In the genomic region with DNA sequence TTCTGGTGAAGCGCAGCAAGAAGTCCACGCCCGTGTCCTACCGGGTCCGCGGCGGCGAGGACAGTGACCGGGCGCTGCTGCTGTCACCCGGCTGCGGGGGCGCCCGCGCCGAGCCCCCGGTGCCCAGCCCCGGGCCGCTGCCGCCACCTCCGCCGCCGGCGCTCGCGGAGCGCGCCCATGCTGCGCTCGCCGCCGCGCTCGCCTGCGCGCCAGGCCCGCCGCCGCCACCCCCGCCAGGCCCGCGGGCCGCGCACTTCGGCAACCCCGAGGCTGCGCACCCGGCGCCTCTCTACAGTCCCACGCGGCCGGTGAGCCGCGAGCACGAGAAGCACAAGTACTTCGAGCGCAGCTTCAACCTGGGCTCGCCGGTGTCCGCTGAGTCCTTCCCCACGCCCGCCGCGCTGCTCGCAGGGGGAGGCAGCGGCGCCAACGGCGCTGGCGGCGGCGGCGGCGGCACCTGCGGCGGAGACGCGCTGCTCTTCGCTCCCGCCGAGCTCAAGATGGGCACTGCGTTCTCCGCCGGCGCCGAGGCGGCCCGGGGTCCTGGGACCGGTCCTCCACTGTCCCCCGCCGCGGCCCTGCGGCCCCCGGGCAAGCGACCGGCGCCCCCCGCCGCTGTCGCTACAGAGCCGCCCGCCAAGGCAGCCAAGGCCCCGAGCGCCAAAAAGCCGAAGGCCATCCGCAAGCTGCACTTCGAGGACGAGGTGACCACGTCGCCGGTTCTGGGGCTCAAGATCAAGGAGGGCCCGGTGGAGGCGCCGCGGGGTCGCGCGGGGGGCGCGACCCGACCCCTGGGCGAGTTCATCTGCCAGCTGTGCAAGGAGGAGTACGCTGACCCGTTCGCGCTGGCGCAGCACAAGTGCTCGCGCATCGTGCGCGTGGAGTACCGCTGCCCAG, we compare ENCODE assay signal across 8 mouse cellular contexts. TPM values are rescaled to one million over a fixed set of nuclear protein-coding genes. Genes with fewer than 3 reads are reported as not detected.
DNase-seq lines count a peak whose midpoint lies in the region; ATAC-seq lines count a peak whose summit lies in the region.

No protein-coding gene starts in this region.

- no peaks in the 10 kb centered on the region for H3K36me3 ChIP-seq in embryonic facial prominence, embryonic 11.5 days (replicated peaks; ENCODE audit: control insufficient read depth, insufficient read depth, low read depth, low read length)
- H3K36me3 ChIP-seq in hindbrain, embryonic 15.5 days = no peaks in the 10 kb centered on the region
- no peaks in the 10 kb centered on the region for H3K36me3 ChIP-seq in midbrain, embryonic 11.5 days (ENCODE audit: control insufficient read depth, insufficient read depth, low read length)
- no peaks in the 10 kb centered on the region for H3K36me3 ChIP-seq in stomach, embryonic 16.5 days (ENCODE audit: control insufficient read depth, insufficient read depth, low read length)

- H3K27me3 ChIP-seq in embryonic facial prominence, embryonic 11.5 days (ENCODE audit: control insufficient read depth, insufficient read depth, low read length) = peaks cover 76% of the 10 kb centered on the region
- H3K27me3 ChIP-seq in hindbrain, embryonic 15.5 days = peaks cover 29% of the 10 kb centered on the region
- peaks cover 67% of the 10 kb centered on the region for H3K27me3 ChIP-seq in midbrain, embryonic 11.5 days (ENCODE audit: control insufficient read depth, insufficient read depth, low read length)
- peaks cover 83% of the 10 kb centered on the region for H3K27me3 ChIP-seq in stomach, embryonic 16.5 days (ENCODE audit: control insufficient read depth, insufficient read depth, low read length)

- peak overlapping the region; percentile 52 for H3K27ac ChIP-seq in embryonic facial prominence, embryonic 11.5 days (replicated peaks; ENCODE audit: low read depth, low read length)
- peak overlapping the region; percentile 91 for H3K27ac ChIP-seq in hindbrain, embryonic 15.5 days (replicated peaks)
- peak overlapping the region; percentile 94 for H3K27ac ChIP-seq in midbrain, embryonic 11.5 days (ENCODE audit: low read depth, low read length)
- H3K27ac ChIP-seq in stomach, embryonic 16.5 days (ENCODE audit: low read length) = no peak overlapping the region

- H3K9ac ChIP-seq in embryonic facial prominence, embryonic 11.5 days (replicated peaks; ENCODE audit: low read length) = peak overlapping the region; percentile 56
- peak overlapping the region; percentile 76 for H3K9ac ChIP-seq in hindbrain, embryonic 15.5 days
- H3K9ac ChIP-seq in midbrain, embryonic 11.5 days (ENCODE audit: low read length) = peak overlapping the region; percentile 82
- H3K9ac ChIP-seq in stomach, embryonic 16.5 days (ENCODE audit: low read length) = peak overlapping the region; percentile 48

- WGBS in embryonic facial prominence, embryonic 11.5 days = under 1% methylated on average over 116 of the region's 133 CpGs
- WGBS in hindbrain, embryonic 15.5 days = under 1% methylated on average over 110 of the region's 133 CpGs
- under 1% methylated on average over 133 of the region's 133 CpGs for WGBS in midbrain, embryonic 11.5 days
- WGBS in stomach, embryonic 16.5 days = under 1% methylated on average over 91 of the region's 133 CpGs

- DNase-seq in left cerebral cortex, adult 18-20 months (ENCODE audit: low spot score in 2 of 2) = peak; percentile 8 to 29
- DNase-seq in left cerebral cortex, adult 11 months (ENCODE audit: low spot score) = no peak
- peak; percentile 59 for DNase-seq in ZHBTc4 (ENCODE audit: low read depth, low spot score)
- peak; percentile 44 for DNase-seq in embryonic facial prominence, embryonic 11.5 days (ENCODE audit: low spot score)
- peak; percentile 94 for DNase-seq in midbrain, embryonic 11.5 days (ENCODE audit: low spot score, missing footprints)
- no peak for DNase-seq in spleen, postnatal 4 days (ENCODE audit: low spot score in 2 of 2)

- H3K4me2 ChIP-seq in embryonic facial prominence, embryonic 11.5 days (ENCODE audit: low read depth, low read length) = peak overlapping the region; percentile 96
- peak overlapping the region; percentile 87 for H3K4me2 ChIP-seq in hindbrain, embryonic 15.5 days
- H3K4me2 ChIP-seq in midbrain, embryonic 11.5 days = peak overlapping the region; percentile 89
- H3K4me2 ChIP-seq in stomach, embryonic 16.5 days (ENCODE audit: low read depth, low read length) = peak overlapping the region; percentile 96

- ATAC-seq in embryonic facial prominence, embryonic 11.5 days (replicated peaks; ENCODE audit: insufficient number of reproducible peaks, low FRiP score, low TSS enrichment, low read depth) = peak; percentile 1; the same call in 1 of the 2 replicates
- peak; percentile 46 for ATAC-seq in hindbrain, embryonic 15.5 days (ENCODE audit: low FRiP score, low read depth)
- ATAC-seq in midbrain, embryonic 11.5 days (ENCODE audit: low FRiP score) = peak; percentile 0
- ATAC-seq in stomach, embryonic 16.5 days (ENCODE audit: insufficient read depth, low FRiP score) = peak; percentile 23; the same call in 1 of the 2 replicates

- H3K4me3 ChIP-seq in embryonic facial prominence, embryonic 11.5 days (ENCODE audit: low read depth, low read length) = peak overlapping the region; percentile 52
- peak overlapping the region; percentile 80 for H3K4me3 ChIP-seq in hindbrain, embryonic 15.5 days
- H3K4me3 ChIP-seq in midbrain, embryonic 11.5 days (ENCODE audit: low read depth, low read length) = peak overlapping the region; percentile 66
- H3K4me3 ChIP-seq in stomach, embryonic 16.5 days (replicated peaks; ENCODE audit: low read length) = peak overlapping the region; percentile 53

- peaks cover 18% of the 10 kb centered on the region for H3K4me1 ChIP-seq in embryonic facial prominence, embryonic 11.5 days (ENCODE audit: control insufficient read depth, insufficient read depth, low read length)
- H3K4me1 ChIP-seq in hindbrain, embryonic 15.5 days (replicated peaks) = peaks cover 55% of the 10 kb centered on the region
- peaks cover 45% of the 10 kb centered on the region for H3K4me1 ChIP-seq in midbrain, embryonic 11.5 days (ENCODE audit: control insufficient read depth, insufficient read depth, low read length)
- peaks cover 32% of the 10 kb centered on the region for H3K4me1 ChIP-seq in stomach, embryonic 16.5 days (ENCODE audit: control insufficient read depth, insufficient read depth, low read length)

- no peaks in the 10 kb centered on the region for H3K9me3 ChIP-seq in embryonic facial prominence, embryonic 11.5 days (replicated peaks; ENCODE audit: control insufficient read depth, low read length)
- no peaks in the 10 kb centered on the region for H3K9me3 ChIP-seq in hindbrain, embryonic 15.5 days
- no peaks in the 10 kb centered on the region for H3K9me3 ChIP-seq in midbrain, embryonic 11.5 days (ENCODE audit: control insufficient read depth, low read length)
- no peaks in the 10 kb centered on the region for H3K9me3 ChIP-seq in stomach, embryonic 16.5 days (replicated peaks; ENCODE audit: control insufficient read depth, low read length)

RNA-seq across cellular contexts. Expression of a gene that starts 0.8 kb away (rescaled TPM):
- 1 to 10 TPM; 6.7 to 7.0 TPM for total RNA-seq in left cerebral cortex, adult 18-20 months (2021)
- polyA plus RNA-seq in embryonic facial prominence, embryonic 11.5 days (2014; fragmentation: Nextera tagmentation; extraction: Ambion mirVana) = 3.2 and 3.7 TPM in 2 replicates
- 3.8 and 5.1 TPM in 2 replicates for polyA plus RNA-seq in hindbrain, embryonic 15.5 days (2015; fragmentation: Nextera tagmentation; extraction: Ambion mirVana)
- polyA plus RNA-seq in midbrain, embryonic 11.5 days (2014; fragmentation: Nextera tagmentation; extraction: Ambion mirVana) = 11.7 and 12.5 TPM in 2 replicates
- 0.37 and 0.46 TPM in 2 replicates for polyA plus RNA-seq in stomach, embryonic 16.5 days (2015; fragmentation: Nextera tagmentation; extraction: Ambion mirVana)

Comparison
In these comparisons a context has a peak if more than half of its experiments do, and no peak if none do; other contexts are left out.
1. DNase-seq: peak in left cerebral cortex, adult 18-20 months (2 of 2), ZHBTc4 (single experiment), embryonic facial prominence, embryonic 11.5 days (single experiment) and midbrain, embryonic 11.5 days (single experiment); none in left cerebral cortex, adult 11 months (single experiment) and spleen, postnatal 4 days (0 of 2).
2. Peak in every context shown above with its lines, with median percentiles within 50 percentile points of each other: ATAC-seq, H3K4me2 ChIP-seq, H3K4me3 ChIP-seq and H3K9ac ChIP-seq.